Mouse (Mus musculus) midbrain, embryonic 16.5 days (tissue): ENCODE data around the gene Mpv17. TPM values are rescaled to one million over a fixed set of nuclear protein-coding genes. Genes with fewer than 3 reads are reported as not detected.

Experiments
- ATAC-seq: fragments of 200-750 bp; cut with Nextera tagmentation; 2 replicates; pipeline ENCODE4 v1.8.0; 2017; ENCODE audit warnings: moderate TSS enrichment
- H3K27ac ChIP-seq: fragments of 300-500 bp; sonication (generic); 2 replicates; pipeline ENCODE4 v1.5.1; 2014; ENCODE audit warnings: mild to moderate bottlenecking, low read length, mixed read lengths
- H3K27me3 ChIP-seq: fragments of 300-500 bp; sonication (generic); 2 replicates; pipeline ENCODE4 v1.6.1; 2014; ENCODE audit warnings: low read depth, low read length, mixed read lengths; ENCODE audit not compliant: control insufficient read depth, insufficient read depth
- H3K36me3 ChIP-seq: fragments of 300-500 bp; sonication (generic); 2 replicates; pipeline ENCODE4 v1.6.1; 2014; ENCODE audit warnings: mild to moderate bottlenecking, low read length, moderate library complexity, mixed read lengths; ENCODE audit not compliant: control insufficient read depth, insufficient read depth
- H3K4me1 ChIP-seq: fragments of 300-500 bp; sonication (generic); 2 replicates; pipeline ENCODE4 v1.6.1; 2014; ENCODE audit warnings: mild to moderate bottlenecking, low read length, mixed read lengths; ENCODE audit not compliant: control insufficient read depth, insufficient read depth
- H3K4me2 ChIP-seq: fragments of 300-500 bp; sonication (generic); 2 replicates; pipeline ENCODE4 v1.6.1; 2014; ENCODE audit warnings: mild to moderate bottlenecking, low read length, mixed read lengths
- H3K4me3 ChIP-seq: fragments of 300-500 bp; sonication (generic); 2 replicates; pipeline ENCODE4 v1.5.1; 2014; ENCODE audit warnings: low read depth, mild to moderate bottlenecking, low read length, moderate library complexity, mixed read lengths
- H3K9ac ChIP-seq: fragments of 300-500 bp; sonication (generic); 2 replicates; pipeline ENCODE4 v1.6.1; 2014; ENCODE audit warnings: low read depth, low read length, mixed read lengths
- H3K9me3 ChIP-seq: fragments of 300-500 bp; sonication (generic); replicated peaks from 2 replicates; pipeline ENCODE4 v1.6.1; 2014; ENCODE audit warnings: mild to moderate bottlenecking, low read length, mixed read lengths; ENCODE audit not compliant: control insufficient read depth, poor library complexity, severe bottlenecking
- WGBS: fragments of 180-500 bp; shearing (Covaris S2); extraction: QIAGEN DNeasy Blood & Tissue Kit; methylation state at CpG from one replicate; pipeline ENCODE4 v1.1.7; 2014; 5-methylcytosine and 5-hydroxymethylcytosine counted together
- polyA plus RNA-seq: library from polyadenylated mRNA; unstranded; fragments of >200 nt; fragmentation: Nextera tagmentation; extraction: Ambion mirVana; gene quantifications from 2 replicates; pipeline ENCODE4 v1.2.1, GENCODE M21; 2015

Mpv17 gene
- 48.1 and 54.2 TPM in 2 replicates for polyA plus RNA-seq

DNA sequence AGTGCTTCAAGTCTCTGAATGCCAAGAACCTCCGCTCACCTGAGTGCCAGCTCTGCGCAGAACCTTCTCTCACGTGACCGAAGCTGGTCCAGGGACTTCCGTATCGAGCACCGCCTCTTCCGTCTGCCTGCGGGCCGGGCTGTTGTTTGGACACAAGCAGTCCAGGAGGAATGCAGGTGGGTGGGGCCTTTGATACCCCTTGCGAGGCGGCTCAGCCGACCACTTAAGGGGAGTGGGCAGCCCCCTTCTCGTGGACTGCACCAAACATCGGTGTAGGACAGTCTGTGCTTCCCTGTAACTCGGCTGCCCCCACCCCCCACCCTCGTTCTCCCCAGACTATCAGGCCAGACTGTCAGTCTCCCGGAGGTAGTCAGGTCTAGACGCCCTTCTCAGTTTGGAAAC, at the start of gene Mpv17:
Gene Mpv17, minus strand, starts transcription at position 100 of the 402 bp plus-strand sequence.
- no peaks in the 10 kb centered on the region for H3K9me3 ChIP-seq
- under 1% methylated on average over 19 of the region's 19 CpGs for WGBS
- H3K9ac ChIP-seq: peak within 1 kb of the TSS; percentile 74
- H3K27me3 ChIP-seq: no peaks in the 10 kb centered on the region
- peaks cover 12% of the 10 kb centered on the region for H3K4me1 ChIP-seq
- ATAC-seq: peak; percentile 97
- peaks cover 18% of the 10 kb centered on the region for H3K36me3 ChIP-seq
- H3K4me3 ChIP-seq: peak within 1 kb of the TSS; percentile 61
- peak within 1 kb of the TSS; percentile 85 for H3K4me2 ChIP-seq
- H3K27ac ChIP-seq: peak within 1 kb of the TSS; percentile 71

DNA sequence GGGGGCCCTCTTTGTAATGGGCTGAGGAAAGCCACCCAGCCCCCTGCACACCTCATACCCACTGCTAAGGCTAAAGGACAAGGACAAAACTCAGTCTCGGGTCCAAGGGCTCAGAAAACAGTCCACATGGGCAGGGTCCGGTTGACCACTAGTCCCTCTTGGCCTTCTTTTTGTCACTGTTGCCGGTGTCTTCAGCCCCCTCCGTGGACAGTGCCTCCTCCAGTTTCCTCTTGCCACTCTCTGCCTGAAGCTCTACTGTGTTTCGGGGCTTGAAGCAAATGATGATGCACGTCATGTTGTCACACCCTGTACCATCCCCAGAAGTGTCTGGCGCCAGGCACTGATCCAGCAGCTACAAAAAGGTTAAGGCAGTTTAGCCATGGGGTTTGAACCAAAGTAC, 48.9 kb upstream of the Mpv17 start:
- no peaks in the 10 kb centered on the region for H3K27me3 ChIP-seq
- H3K4me3 ChIP-seq: peak overlapping the region; percentile 81
- no peak for ATAC-seq
- peaks cover 5% of the 10 kb centered on the region for H3K9me3 ChIP-seq
- peaks cover 50% of the 10 kb centered on the region for H3K36me3 ChIP-seq
- peak overlapping the region; percentile 73 for H3K27ac ChIP-seq
- 88% methylated on average over 7 of the region's 7 CpGs for WGBS
- 0 out of 2 replicates have a peak overlapping the region, but pooled peaks have one; percentile 23 for H3K9ac ChIP-seq
- peak overlapping the region; percentile 58 for H3K4me2 ChIP-seq
- H3K4me1 ChIP-seq: peaks cover 16% of the 10 kb centered on the region

DNA sequence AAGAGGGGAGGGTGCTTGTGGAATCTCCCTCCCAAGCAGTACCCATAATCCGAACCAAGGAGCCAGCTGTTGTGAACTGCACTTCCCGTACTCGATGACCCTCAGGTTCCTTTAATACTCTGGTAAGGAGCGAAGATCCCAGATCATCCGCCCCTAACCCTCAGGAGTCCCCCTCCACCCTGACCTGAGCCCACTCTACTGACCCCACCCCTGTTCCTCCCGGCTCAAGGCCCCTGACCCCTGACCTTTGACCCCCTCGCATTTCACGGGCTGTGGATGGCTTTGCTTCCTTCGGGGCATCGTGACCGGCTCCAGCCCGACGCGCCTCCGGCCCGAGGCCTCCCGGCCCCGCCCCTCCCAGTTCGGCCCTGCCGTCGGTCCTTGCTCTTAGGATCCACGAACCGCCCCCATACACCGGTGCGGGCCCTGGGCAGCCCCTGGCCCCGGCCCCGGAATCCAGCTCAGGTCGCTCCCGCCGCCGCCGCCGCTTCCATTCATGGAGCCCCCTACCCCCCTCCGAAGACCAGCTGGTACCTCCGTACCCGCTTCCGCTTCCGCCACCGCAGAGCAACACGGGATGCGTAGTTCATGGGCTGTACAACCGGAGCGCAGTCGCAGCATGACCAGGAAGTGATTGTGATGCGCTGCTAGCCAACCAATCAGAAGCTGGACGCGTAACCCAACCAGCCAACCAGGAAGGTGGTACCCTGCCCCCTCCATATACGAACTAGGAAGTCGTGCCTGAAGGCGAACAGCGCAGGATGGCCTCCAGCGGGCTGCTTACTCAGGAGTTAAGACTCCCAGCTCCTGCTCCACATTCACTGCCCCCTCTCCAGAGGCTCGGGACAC, 47.9 kb upstream of the Mpv17 start, which contains the start of gene Zfp513:
Gene Zfp513, minus strand, starts transcription at position 562 of the 849 bp plus-strand sequence.
- under 1% methylated on average over 53 of the region's 53 CpGs for WGBS
- H3K9ac ChIP-seq: peak within 1 kb of the TSS; percentile 89
- H3K36me3 ChIP-seq: peaks cover 53% of the 10 kb centered on the region

DNA sequence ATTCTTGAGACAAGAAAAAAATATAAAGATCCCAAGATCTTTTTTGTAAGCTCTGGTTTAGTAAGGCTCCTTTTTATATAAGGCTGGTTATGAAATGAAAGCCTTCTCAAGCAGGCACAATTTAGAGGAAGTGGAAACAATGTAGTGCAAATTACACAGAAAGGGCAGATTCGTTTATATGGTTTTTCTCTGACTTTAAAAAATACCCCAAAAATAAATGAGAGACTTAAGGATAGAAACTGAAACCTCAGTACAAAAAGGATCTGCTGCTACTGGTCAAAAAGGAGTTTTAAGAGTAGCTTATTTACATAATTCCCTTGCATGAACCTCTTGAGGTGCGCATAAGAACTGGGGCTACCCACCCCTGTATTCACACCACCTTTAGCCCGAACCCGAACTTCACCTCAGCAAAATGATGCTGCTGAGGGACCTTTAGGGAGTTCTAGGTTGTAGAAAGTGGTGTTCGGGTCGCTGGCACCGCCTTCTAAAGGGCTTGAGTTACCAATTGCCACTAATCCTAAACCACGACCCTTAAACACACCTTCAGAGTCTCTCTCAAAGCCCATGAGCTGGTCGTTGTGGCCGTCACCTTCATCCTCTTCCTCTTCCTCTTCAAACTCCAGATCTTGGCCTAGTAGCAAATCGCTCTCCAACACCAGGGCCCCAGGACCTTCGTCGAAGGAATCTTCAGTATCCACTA, 47.1 kb upstream of the Mpv17 start:
- Histone ChIP-seq H3K9ac (peak overlapping the region; percentile 89), H3K27me3 (no peaks in the 10 kb centered on the region), H3K4me3 (peak overlapping the region; percentile 81), H3K9me3 (peaks cover 5% of the 10 kb centered on the region), H3K4me1 (peaks cover 16% of the 10 kb centered on the region), H3K4me2 (peak overlapping the region; percentile 94), H3K36me3 (peaks cover 58% of the 10 kb centered on the region), H3K27ac (peak overlapping the region; percentile 83)
- 19% methylated on average over 13 of the region's 13 CpGs for WGBS
- no peak for ATAC-seq

More for the DNA sequence above, 47.9 kb upstream of the Mpv17 start, which contains the start of gene Zfp513:
- Histone ChIP-seq H3K4me3 (peak within 1 kb of the TSS; percentile 81), H3K27me3 (no peaks in the 10 kb centered on the region), H3K4me1 (peaks cover 16% of the 10 kb centered on the region), H3K27ac (peak within 1 kb of the TSS; percentile 83), H3K4me2 (peak within 1 kb of the TSS; percentile 94), H3K9me3 (peaks cover 5% of the 10 kb centered on the region)
- ATAC-seq: peak; percentile 97

DNA sequence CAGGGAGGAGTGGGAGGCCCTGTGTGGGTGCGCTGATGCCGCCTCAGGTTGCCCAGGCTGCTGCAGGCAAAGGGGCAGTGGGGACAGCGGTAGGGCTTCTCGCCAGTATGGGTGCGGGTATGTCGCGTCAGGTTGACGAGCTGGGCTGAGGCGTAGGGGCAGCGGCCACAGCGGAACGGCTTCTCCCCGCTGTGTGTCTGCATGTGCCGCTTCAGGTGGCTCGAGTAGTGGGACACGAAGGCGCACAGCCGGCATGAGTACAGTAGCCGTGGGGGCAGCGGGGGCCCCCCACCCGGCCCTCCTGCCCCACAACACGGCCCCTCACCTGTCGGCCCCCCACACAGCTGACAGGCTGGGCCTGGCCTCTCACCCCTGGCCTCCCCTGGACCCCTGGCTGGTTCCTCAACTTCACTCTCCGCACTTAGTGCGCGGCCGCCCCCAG, 46.3 kb upstream of the Mpv17 start:
- peaks cover 16% of the 10 kb centered on the region for H3K4me1 ChIP-seq
- H3K4me2 ChIP-seq: no peak overlapping the region
- no peak for ATAC-seq
- 89% methylated on average over 27 of the region's 27 CpGs for WGBS
- no peak overlapping the region for H3K9ac ChIP-seq
- peaks cover 62% of the 10 kb centered on the region for H3K36me3 ChIP-seq
- no peaks in the 10 kb centered on the region for H3K27me3 ChIP-seq
- peaks cover 5% of the 10 kb centered on the region for H3K9me3 ChIP-seq
- H3K4me3 ChIP-seq: no peak overlapping the region
- no peak overlapping the region for H3K27ac ChIP-seq

DNA sequence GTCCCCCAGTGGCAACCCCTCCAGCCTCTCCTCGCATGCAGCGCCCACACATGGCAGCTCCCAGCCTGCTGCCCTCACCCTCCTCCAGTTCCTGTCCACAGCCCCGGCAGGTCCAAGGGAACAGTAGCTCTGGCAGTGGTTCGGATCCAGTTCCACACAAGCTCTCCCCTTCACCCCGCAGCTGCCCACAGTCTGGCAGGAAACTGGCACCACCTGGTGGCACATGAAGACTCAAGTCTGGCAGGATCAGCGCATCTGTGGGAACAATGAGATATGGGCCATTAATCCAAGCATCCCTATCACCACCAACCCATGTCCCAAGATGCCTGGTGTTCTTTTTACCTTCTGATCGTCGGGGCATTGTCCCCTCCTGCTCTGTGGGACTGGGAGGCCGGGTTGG, 45.8 kb upstream of the Mpv17 start:
- H3K4me2 ChIP-seq: no peak overlapping the region
- peaks cover 65% of the 10 kb centered on the region for H3K36me3 ChIP-seq
- H3K4me3 ChIP-seq: no peak overlapping the region
- 88% methylated on average over 9 of the region's 9 CpGs for WGBS
- peaks cover 16% of the 10 kb centered on the region for H3K4me1 ChIP-seq
- no peak for ATAC-seq
- no peak overlapping the region for H3K9ac ChIP-seq
- no peak overlapping the region for H3K27ac ChIP-seq
- H3K27me3 ChIP-seq: no peaks in the 10 kb centered on the region
- H3K9me3 ChIP-seq: peaks cover 5% of the 10 kb centered on the region

DNA sequence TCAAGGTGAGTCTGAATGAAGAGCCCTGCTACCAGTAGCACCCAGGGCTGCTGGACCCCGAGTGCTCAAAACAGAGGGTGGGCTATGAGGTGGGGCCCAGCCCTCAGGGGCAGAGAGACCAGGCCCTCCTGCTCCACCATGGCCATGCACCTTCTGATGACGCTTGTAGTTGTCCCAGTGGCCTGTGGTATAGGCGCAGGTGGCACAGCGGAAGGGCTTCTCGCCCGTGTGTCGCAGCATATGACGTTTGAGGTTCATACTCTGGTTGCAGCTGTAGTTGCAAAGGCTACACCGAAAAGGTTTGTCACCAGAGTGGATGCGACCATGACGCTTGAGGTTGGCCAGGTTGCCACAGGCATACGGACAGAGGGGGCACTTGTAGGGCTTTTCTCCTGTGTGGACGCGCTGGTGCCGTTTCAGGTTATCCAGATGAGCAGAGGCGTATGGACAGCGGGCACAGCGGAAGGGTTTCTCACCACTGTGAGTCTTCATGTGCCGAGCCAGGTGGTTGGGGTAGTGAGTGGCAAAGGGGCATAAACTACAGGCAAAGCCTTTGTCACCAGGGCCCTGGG, 45.4 kb upstream of the Mpv17 start:
- WGBS: 93% methylated on average over 19 of the region's 19 CpGs
- Histone ChIP-seq H3K27me3 (no peaks in the 10 kb centered on the region), H3K4me3 (no peak overlapping the region), H3K4me1 (peaks cover 18% of the 10 kb centered on the region), H3K9me3 (peaks cover 5% of the 10 kb centered on the region), H3K27ac (no peak overlapping the region), H3K4me2 (no peak overlapping the region), H3K36me3 (peaks cover 63% of the 10 kb centered on the region), H3K9ac (no peak overlapping the region)
- ATAC-seq: no peak

DNA sequence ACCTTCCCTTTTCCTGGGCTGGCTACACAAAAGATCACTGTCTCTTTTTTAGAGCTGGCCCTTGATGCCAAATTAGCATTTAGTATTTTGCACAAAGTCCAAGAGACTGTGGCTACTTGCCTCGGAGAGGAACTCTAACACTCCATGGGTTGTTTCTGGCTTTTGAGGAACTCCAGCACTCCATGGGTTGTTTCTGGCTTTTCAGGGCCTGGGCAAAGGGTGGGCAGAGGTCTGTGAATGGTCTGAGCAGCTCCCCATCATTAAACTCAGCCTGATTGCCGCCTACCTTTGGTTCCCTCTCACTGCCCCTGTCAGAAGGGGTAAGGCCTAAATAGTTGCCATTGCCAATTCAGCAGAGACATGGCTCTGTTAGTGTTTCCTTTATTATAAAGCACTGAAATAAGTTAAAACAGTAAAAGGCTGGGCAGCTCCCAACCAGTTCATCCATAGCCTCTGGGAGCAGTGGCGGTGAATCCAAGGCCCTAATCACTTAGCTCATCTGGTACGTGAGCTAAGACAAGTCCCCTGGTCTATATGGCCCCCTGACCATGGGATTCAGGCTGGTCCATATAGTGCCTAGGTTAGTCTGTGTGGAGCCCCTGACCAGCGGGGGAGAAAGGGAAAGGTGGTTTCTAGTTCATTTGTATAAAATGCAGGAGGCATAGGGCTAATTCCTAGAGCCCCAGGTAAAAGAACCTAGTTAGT, 44.7 kb upstream of the Mpv17 start:
- Histone ChIP-seq H3K4me1 (peaks cover 24% of the 10 kb centered on the region), H3K36me3 (peaks cover 60% of the 10 kb centered on the region), H3K4me2 (no peak overlapping the region), H3K9me3 (peaks cover 5% of the 10 kb centered on the region), H3K4me3 (no peak overlapping the region), H3K27me3 (no peaks in the 10 kb centered on the region), H3K9ac (no peak overlapping the region), H3K27ac (no peak overlapping the region)
- 88% methylated on average over 5 of the region's 5 CpGs for WGBS
- ATAC-seq: no peak
